ENCODE assay signal across 9 mouse cellular contexts in the genomic region with DNA sequence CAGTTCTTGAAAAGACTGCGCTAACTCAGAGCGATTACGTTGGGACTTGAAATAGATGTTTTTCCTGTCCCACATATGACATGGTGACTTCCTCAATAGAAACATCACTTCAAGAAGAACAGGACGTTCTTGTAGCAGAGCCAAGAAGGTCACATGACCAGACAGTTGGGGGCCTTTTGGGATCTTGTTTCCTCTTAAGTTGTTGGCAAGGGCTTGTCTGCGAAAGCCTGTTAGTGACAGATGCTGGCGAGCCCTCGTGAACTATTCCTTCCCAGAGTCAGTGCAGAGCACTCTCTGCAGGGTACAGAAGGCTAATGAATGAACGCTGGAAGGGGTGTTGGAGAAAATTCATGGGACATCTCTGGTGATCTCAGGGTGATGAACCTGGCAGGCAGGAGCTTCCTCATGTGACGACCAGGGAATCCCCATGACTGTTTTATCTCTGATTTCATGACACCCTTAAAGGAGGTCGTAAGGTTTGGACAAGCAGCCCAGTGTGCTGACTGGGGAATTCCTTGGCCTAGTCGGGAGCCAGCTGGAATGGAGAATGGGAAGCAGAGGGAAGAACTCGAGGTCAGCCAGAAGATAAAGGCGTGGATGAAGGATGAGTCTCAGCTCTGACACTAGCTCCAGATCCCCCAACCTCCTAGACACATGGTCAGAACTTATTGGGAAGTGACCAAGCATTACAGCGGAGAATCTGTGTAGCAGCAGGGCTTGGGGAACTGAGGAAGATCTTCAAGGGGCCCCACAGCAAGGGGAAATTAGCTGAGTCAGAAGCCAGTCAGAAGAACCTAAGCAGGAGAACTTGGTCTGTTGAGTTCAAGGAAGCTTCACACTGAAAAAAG. TPM values are rescaled to one million over a fixed set of nuclear protein-coding genes. Genes with fewer than 3 reads are reported as not detected.
A peak's percentile ranks its signal among the peaks of the same experiment; 100 is the strongest.
DNase-seq lines count a peak whose midpoint lies in the region; ATAC-seq and TF ChIP-seq lines count a peak whose summit lies in the region.
"Had no signal": no experiment of that assay in that cellular context is flagged by ENCODE, and none has a peak within 500 bp of the region (broad histone marks: within the 10 kb centered on the region; RNA-seq: fewer than 3 reads in every experiment).

No protein-coding gene starts in this region.

- no peaks in the 10 kb centered on the region for H3K79me2 ChIP-seq in C2C12 (ENCODE audit: control insufficient read depth, insufficient read depth)

- H3K79me3 ChIP-seq in C2C12 (ENCODE audit: low read depth): no peaks in the 10 kb centered on the region

- no peak for TF ChIP-seq CTCF in forebrain, postnatal 0 days (IDR thresholded peaks at IDR 0.05; ENCODE audit: low read depth)
- no peak for TF ChIP-seq CTCF in C2C12 (IDR thresholded peaks at IDR 0.05; ENCODE audit: control insufficient read depth, insufficient read depth, insufficient read length)

- DNase-seq in forebrain, postnatal 0 days: peak; percentile 26
- DNase-seq in forebrain, embryonic 10.5 days (ENCODE audit: extremely low spot score, low spot score): no peak
- peak; percentile 68 to 74 for DNase-seq in gastrocnemius, adult 8-10 months (ENCODE audit: low spot score in 2 of 2)
- DNase-seq in kidney, adult 9 months: peak; percentile 89
- peak; percentile 46 to 80 for DNase-seq in urinary bladder, postnatal 36 days (ENCODE audit: low spot score in 2 of 2)
- DNase-seq in layer of hippocampus, adult 9-10 months (ENCODE audit: low spot score): no peak

- no peak overlapping the region for H3K27ac ChIP-seq in forebrain, postnatal 0 days (ENCODE audit: low read depth, low read length)
- H3K27ac ChIP-seq in forebrain, embryonic 10.5 days: no peak overlapping the region
- H3K27ac ChIP-seq: neural tube, embryonic 13.5 days had no signal

- H3ac ChIP-seq in C2C12 (ENCODE audit: control insufficient read depth, insufficient read length, low read depth): no peak overlapping the region

- no peak overlapping the region for H3K9ac ChIP-seq in forebrain, postnatal 0 days
- H3K9ac ChIP-seq: neural tube, embryonic 13.5 days had no signal

- WGBS in forebrain, postnatal 0 days: 75% methylated on average over 14 of the region's 14 CpGs
- 87% methylated on average over 14 of the region's 14 CpGs for WGBS in forebrain, embryonic 10.5 days

- no peaks in the 10 kb centered on the region for H3K27me3 ChIP-seq in forebrain, postnatal 0 days (ENCODE audit: insufficient read depth, low read length)
- no peaks in the 10 kb centered on the region for H3K27me3 ChIP-seq in forebrain, embryonic 10.5 days (ENCODE audit: poor library complexity, severe bottlenecking)
- no peaks in the 10 kb centered on the region for H3K27me3 ChIP-seq in C2C12 (ENCODE audit: control insufficient read depth, insufficient read depth, insufficient read length)
- H3K27me3 ChIP-seq: neural tube, embryonic 13.5 days had no signal

- no peak overlapping the region for H3K4me2 ChIP-seq in forebrain, postnatal 0 days (ENCODE audit: low read depth)
- H3K4me2 ChIP-seq: neural tube, embryonic 13.5 days had no signal

- H3K9me3 ChIP-seq in forebrain, postnatal 0 days (ENCODE audit: low read length): no peaks in the 10 kb centered on the region
- no peaks in the 10 kb centered on the region for H3K9me3 ChIP-seq in forebrain, embryonic 10.5 days
- H3K9me3 ChIP-seq: neural tube, embryonic 13.5 days had no signal

- H3K4me1 ChIP-seq in forebrain, postnatal 0 days (ENCODE audit: insufficient read depth): no peaks in the 10 kb centered on the region
- H3K4me1 ChIP-seq in forebrain, embryonic 10.5 days: no peaks in the 10 kb centered on the region
- H3K4me1 ChIP-seq: neural tube, embryonic 13.5 days had no signal

- no peak for ATAC-seq in forebrain, postnatal 0 days
- ATAC-seq in megakaryocyte progenitor cell, adult 5-6 weeks (replicated peaks; ENCODE audit: poor library complexity): peak; percentile 74

- no peak overlapping the region for H3K4me3 ChIP-seq in forebrain, postnatal 0 days (ENCODE audit: low read depth, low read length)
- H3K4me3 ChIP-seq in forebrain, embryonic 10.5 days: no peak overlapping the region
- no peak overlapping the region for H3K4me3 ChIP-seq in C2C12 (ENCODE audit: insufficient read depth, poor library complexity, severe bottlenecking)
- H3K4me3 ChIP-seq: neural tube, embryonic 13.5 days had no signal

- H3K36me3 ChIP-seq in forebrain, postnatal 0 days (ENCODE audit: insufficient read depth): no peaks in the 10 kb centered on the region
- H3K36me3 ChIP-seq in forebrain, embryonic 10.5 days (replicated peaks): no peaks in the 10 kb centered on the region
- H3K36me3 ChIP-seq in C2C12 (ENCODE audit: control insufficient read depth, insufficient read depth): no peaks in the 10 kb centered on the region
- H3K36me3 ChIP-seq: neural tube, embryonic 13.5 days had no signal

TF ChIP-seq in C2C12, 6 proteins besides CTCF, POLR2A, EP300 and RAD21:
- TF ChIP-seq MAX (IDR thresholded peaks at IDR 0.05) (no peak), USF1 (IDR thresholded peaks at IDR 0.05; ENCODE audit: low read depth) (peak; percentile 50)

RNA-seq across cellular contexts. Expression of a gene that starts 59.1 kb away (rescaled TPM):
- total RNA-seq in forebrain, postnatal 0 days (2014; rRNA removed): 14.2 and 18.0 TPM in 2 replicates
- polyA plus RNA-seq in forebrain, postnatal 0 days (2015; fragmentation: Nextera tagmentation; extraction: Ambion mirVana): 9.3 and 9.6 TPM in 2 replicates
- 0.34 and 1.2 TPM in 2 replicates for polyA plus RNA-seq in forebrain, embryonic 10.5 days (2016; fragmentation: Nextera tagmentation; extraction: Ambion mirVana)
- 2.7 TPM for polyA plus RNA-seq in C2C12 (2012; fragmentation: generic; extraction: Trizol)
- 10 to 100 TPM in 2 of 4 experiments, 1 to 10 TPM in 2; 5.6 to 26.9 (median 8.4) TPM for total RNA-seq in gastrocnemius, adult 8-10 months (2022)
- total RNA-seq in megakaryocyte progenitor cell, adult 5-6 weeks (2015): 94.5 and 144 TPM in 2 replicates
- total RNA-seq in megakaryocyte progenitor cell, adult 5-6 weeks (2017): 72.4 and 111 TPM in 2 replicates

Comparison
In these comparisons a context has a peak if more than half of its experiments do, and no peak if none do; other contexts are left out.
1. DNase-seq: peak in forebrain, postnatal 0 days (single experiment), gastrocnemius, adult 8-10 months (2 of 2), kidney, adult 9 months (single experiment) and urinary bladder, postnatal 36 days (2 of 2); none in forebrain, embryonic 10.5 days (single experiment) and layer of hippocampus, adult 9-10 months (single experiment).